Mouse (Mus musculus): ENCODE data around the gene Gm11563.
"Not testable (repeated sequence)": the region's sequence is repeated elsewhere in the genome, so short reads cannot be mapped to it uniquely, and the experiment has no call there.

DNA sequence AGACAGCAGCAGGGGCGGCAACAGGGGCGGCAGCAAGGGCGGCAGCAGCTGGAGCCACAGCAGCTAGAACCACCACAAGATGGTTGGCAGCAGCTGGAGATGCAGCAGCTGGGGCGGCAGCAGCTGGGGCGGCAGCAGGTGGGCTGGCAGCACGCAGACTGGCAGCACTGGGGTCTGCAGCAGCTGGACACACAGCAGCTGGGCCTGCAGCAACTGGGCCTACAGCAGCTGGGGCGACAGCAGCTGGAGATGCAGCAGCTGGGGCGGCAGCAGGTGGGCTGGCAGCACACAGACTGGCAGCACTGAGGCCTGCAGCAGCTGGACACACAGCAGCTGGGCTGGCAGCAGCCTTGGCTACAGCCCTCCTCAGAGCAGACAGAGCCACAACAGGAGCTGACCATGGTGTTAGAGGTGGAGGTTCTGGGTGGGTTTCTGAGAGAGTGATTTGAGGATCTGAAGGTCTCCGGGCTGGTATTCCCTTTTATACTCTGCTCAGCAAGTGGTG is 15.1 kb downstream of the Gm11563 start, which contains the start of gene Krtap4-7:
- TF ChIP-seq CTCF (IDR thresholded peaks at IDR 0.05; ENCODE audit: control insufficient read depth, insufficient read depth, insufficient read length); MYOG (IDR thresholded peaks at IDR 0.05; ENCODE audit: control insufficient read depth, extremely low read depth, insufficient read length); MAX (IDR thresholded peaks at IDR 0.05): not testable (repeated sequence)
- peak; percentile 87 for TF ChIP-seq MYOD1 (IDR thresholded peaks at IDR 0.05; ENCODE audit: control insufficient read depth, insufficient read length, low read depth)
